Mouse (Mus musculus): ENCODE measurements around the gene Ubl4b. TPM values are rescaled to one million over a fixed set of nuclear protein-coding genes. Genes with fewer than 3 reads are reported as not detected.

Gene Ubl4b
- total RNA-seq, 1 experiment from 2014 or later = not detected

DNA sequence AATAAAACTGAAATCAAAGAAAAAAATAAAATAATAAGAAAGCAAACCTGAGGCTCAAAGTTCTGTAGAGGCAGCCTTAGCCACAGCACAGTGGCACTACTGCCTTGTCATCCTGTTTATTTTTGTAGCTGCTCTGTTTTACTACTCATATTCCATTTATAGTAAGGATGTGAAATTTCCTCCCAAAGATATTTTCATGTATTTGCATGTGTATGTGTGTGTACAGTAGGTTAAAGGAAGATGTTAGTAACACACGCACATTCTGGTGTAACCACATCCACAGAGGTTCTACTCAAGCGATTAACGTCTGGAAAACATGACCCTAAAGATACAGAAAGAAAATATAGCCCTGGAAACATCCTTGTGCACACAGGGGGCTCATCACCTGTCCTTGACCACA lies 21.9 kb upstream of the Ubl4b start:
- no peak for ATAC-seq (replicated peaks; ENCODE audit: insufficient number of reproducible peaks, low FRiP score, low TSS enrichment, poor library complexity, severe bottlenecking)

GRCm38 (mm10) chr3:107571205-107571604 lies 16.3 kb upstream of the Ubl4b start:
- no peak for ATAC-seq (replicated peaks; ENCODE audit: insufficient number of reproducible peaks, low FRiP score, low TSS enrichment, poor library complexity, severe bottlenecking)

DNA sequence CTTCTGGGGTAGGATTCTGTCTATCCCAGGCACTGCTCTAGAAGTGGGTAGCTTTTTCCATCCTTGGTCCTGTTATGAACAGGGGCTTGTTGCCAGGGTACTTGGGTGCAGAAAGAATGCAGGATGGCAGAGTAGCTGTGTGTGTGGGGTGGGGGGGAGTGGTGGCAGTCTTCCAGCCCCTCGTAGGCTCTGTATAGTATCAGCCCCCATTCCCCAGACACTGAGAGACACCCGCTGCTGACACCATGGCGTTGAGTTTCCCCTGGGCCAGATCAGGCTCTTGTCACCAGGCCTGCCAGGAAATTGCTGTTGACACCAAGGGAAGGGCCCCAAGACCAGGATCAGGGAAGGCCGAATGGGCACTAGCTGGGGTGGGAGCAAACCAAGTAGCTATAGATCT lies 13.8 kb upstream of the Ubl4b start:
- no peak for ATAC-seq (replicated peaks; ENCODE audit: insufficient number of reproducible peaks, low FRiP score, low TSS enrichment, poor library complexity, severe bottlenecking)

- no peak for ATAC-seq (replicated peaks; ENCODE audit: insufficient number of reproducible peaks, low FRiP score, low TSS enrichment, poor library complexity, severe bottlenecking)
These were observed 12.9 kb upstream of the Ubl4b start for GRCm38 (mm10) chr3:107567766-107568165.

- ATAC-seq (replicated peaks; ENCODE audit: insufficient number of reproducible peaks, low FRiP score, low TSS enrichment, poor library complexity, severe bottlenecking) = no peak
These were observed 10.5 kb upstream of the Ubl4b start for GRCm38 (mm10) chr3:107565331-107565730.

DNA sequence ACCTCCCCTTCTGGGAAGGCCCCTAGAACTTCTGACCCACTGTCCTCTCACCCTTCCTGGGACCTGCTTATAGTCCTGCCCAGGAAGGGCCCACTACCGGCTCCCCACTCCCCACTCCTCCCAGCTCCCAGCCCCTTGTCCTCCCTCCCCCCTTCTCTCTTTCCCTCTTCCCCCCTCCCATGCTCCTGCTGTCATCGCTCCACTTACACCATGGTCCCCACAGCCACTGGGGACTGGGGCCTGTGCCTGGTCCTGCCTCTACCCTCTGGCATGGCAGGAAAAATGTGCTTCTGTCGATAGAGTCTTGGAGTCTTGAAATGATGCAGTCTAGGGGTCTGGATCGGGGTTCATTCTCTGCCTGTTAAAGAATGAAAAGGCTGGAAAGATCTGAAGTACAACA lies 9.0 kb upstream of the Ubl4b start:
- no peak for ATAC-seq (replicated peaks; ENCODE audit: insufficient number of reproducible peaks, low FRiP score, low TSS enrichment, poor library complexity, severe bottlenecking)

GRCm38 (mm10) chr3:107562591-107562990 lies 7.7 kb upstream of the Ubl4b start:
- no peak for ATAC-seq (replicated peaks; ENCODE audit: insufficient number of reproducible peaks, low FRiP score, low TSS enrichment, poor library complexity, severe bottlenecking)

DNA sequence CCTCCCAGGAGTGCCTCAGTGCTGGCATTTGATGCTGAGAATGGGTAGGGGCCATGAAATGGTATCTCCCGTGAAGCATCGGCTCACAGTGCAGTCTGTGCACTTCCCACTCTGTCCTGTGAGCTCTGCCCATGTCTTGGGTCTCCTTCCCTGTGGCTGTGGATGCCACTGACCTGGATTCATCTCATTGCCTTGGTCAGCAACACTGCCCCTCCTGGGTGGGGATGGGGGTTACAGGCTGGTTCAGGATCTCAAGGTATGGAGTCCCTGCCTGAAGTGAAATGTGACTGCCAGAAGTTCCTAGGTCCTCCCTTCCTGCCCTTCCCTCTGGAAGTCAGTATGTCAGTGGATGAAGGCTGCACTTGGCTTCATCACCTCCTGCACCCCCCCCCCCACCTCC lies 7.2 kb upstream of the Ubl4b start:
- no peak for ATAC-seq (replicated peaks; ENCODE audit: insufficient number of reproducible peaks, low FRiP score, low TSS enrichment, poor library complexity, severe bottlenecking)

- ATAC-seq (replicated peaks; ENCODE audit: insufficient number of reproducible peaks, low FRiP score, low TSS enrichment, poor library complexity, severe bottlenecking) = 0 out of 2 replicates have a peak, but pooled peaks have one; percentile 24
These were observed 4.3 kb upstream of the Ubl4b start for GRCm38 (mm10) chr3:107559183-107559582.

GRCm38 (mm10) chr3:107558740-107559139 lies 3.9 kb upstream of the Ubl4b start:
- no peak for ATAC-seq (replicated peaks; ENCODE audit: insufficient number of reproducible peaks, low FRiP score, low TSS enrichment, poor library complexity, severe bottlenecking)

DNA sequence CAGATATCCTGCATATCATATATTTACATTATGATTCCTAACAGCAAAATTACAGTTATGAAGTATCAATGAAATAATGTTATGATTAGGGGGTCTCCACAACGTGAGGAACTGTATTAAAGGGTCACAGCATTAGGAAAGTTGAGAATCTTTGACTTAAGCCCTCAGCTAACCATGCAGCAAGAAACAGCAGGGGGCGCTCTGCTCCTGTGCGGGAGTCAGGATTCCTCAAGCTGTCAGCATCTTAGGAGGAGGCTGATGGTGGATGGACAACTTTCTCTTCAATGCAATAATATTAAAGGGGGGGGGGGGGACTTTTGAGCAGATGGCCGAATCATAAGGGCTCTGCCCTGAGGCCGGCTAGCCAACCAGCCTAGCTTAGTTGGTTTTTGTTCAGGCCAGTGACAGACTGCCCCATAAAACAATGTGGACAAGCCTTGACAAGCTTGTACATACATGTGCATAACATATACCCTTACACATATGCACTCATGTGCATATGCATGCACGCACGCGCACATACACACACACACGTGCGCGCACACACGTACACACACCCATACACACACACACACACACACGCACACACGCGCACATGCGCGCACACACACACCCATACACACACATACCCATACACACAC lies 4.3 kb downstream of the Ubl4b start:
- no peak for ATAC-seq (replicated peaks; ENCODE audit: insufficient number of reproducible peaks, low FRiP score, low TSS enrichment, poor library complexity, severe bottlenecking)

DNA sequence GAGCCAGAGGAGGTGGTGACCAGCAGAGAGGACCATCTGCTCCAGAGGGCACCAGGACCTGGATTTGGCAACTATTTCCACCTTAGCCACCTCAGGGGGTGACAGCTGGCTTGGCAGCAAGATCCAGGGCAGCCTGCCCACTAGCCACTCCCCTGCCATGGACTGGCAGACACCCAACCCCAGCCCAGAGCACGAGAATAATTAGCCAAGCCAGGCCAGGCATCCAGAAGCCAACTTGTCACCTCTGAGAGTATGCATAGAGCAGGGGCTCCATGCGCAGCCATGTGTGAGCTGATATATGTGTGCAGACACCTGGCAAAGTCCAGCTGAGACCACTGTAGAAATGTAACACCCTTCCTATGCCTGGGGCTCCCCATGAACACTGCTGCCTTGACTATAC lies 7.9 kb downstream of the Ubl4b start:
- no peak for ATAC-seq (replicated peaks; ENCODE audit: insufficient number of reproducible peaks, low FRiP score, low TSS enrichment, poor library complexity, severe bottlenecking)

- no peak for ATAC-seq (replicated peaks; ENCODE audit: insufficient number of reproducible peaks, low FRiP score, low TSS enrichment, poor library complexity, severe bottlenecking)
These were observed 9.0 kb downstream of the Ubl4b start for GRCm38 (mm10) chr3:107545716-107546412.

DNA sequence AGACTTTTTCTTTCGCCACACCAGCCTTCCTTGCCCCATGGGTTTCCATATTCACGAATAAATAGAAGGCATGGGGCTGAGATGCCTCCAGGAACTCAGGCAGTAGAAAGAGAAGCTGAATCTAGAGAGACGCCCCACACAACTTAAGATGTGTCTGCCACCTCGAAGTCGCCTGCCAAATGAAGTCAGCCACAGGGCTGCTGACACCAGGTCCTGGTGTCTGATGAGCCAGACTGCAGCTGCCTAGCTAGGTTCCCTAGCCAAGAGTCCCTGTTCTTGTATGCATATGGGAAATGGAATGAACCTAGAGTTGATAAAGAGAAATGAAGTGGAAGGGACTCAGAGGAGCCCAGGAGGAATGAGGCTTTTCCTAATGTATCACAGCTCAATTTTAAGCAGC lies 9.6 kb downstream of the Ubl4b start:
- ATAC-seq (replicated peaks; ENCODE audit: insufficient number of reproducible peaks, low FRiP score, low TSS enrichment, poor library complexity, severe bottlenecking) = no peak

- ATAC-seq (replicated peaks; ENCODE audit: insufficient number of reproducible peaks, low FRiP score, low TSS enrichment, poor library complexity, severe bottlenecking) = no peak
These were observed 11.5 kb downstream of the Ubl4b start for GRCm38 (mm10) chr3:107543158-107544080.

DNA sequence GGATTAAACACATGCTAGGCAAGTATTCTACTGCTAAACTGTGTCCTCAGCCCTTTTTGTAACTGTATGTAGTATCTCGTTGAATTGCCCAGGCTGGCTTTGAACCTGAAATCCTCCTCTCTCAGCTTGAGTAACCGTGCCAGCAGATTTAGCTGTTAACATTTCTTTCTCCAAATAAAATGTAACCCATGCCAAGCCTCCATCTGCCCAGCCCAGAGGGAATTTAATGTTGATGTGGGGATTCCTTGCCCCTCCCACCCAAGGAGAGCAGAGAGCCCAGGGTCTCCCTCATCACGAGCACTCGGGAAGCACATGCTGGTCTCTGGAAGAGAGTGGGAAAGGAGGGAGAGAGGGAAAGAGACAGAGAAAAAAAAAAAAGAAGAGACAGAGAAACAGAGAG lies 12.3 kb downstream of the Ubl4b start:
- no peak for ATAC-seq (replicated peaks; ENCODE audit: insufficient number of reproducible peaks, low FRiP score, low TSS enrichment, poor library complexity, severe bottlenecking)

DNA sequence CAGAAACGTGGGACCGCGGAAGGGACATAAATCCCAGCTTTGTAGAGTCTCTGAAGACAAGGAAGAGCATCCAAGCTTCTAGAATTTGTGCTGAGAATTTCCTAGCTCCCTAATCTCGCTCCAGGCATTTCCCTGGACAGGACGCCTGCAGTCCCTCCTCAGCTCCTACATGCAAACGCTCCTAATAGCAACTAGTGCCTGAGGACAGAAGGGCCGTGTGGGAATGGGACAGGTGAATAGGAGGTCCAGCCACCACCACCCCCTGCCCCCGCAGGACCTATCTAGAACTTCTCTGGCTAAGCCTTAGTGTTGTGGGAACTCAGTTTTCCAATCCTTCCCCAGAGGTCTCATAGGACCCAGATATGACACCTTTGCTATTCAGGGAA lies 17.4 kb downstream of the Ubl4b start:
- no peak for ATAC-seq (replicated peaks; ENCODE audit: insufficient number of reproducible peaks, low FRiP score, low TSS enrichment, poor library complexity, severe bottlenecking)

DNA sequence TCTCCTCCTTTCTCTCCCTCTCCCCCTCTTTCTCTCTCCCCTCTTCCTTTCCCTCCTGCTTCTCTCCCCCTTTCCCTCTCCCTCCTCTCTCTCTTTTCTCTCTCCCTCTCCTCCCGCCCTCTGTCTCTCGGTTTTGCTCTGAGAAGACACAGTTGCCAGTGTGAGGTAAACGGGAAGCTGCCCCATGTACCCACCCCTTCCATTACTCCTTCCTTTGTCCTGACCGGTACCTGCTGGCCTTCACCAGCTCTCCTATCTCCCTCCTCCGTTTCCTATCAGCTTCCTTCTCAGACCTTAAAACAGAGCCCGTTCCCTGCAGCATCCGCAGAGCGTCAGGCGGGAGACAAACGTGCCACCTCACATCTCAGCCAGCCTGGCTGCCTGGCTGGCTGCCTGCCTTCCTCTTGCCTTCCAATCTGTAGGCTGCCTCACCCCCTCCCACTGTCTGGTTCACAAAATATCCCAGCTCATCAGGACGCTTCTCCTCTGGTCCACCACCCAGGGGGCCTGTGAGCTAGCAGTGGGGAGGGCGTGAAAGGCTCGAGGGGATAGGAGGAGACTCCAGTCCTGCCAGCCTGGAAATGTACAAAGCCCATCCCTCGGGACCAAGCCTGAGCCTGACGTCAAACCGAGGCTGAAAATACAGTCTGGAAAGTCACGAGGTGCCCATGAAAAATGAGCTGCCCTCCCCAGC lies 17.9 kb downstream of the Ubl4b start:
- ATAC-seq (replicated peaks; ENCODE audit: insufficient number of reproducible peaks, low FRiP score, low TSS enrichment, poor library complexity, severe bottlenecking) = no peak

GRCm38 (mm10) chr3:107534951-107535350 lies 19.9 kb downstream of the Ubl4b start:
- ATAC-seq (replicated peaks; ENCODE audit: insufficient number of reproducible peaks, low FRiP score, low TSS enrichment, poor library complexity, severe bottlenecking) = no peak

Measured in monocyte, adult 5-6 weeks (primary cell).